Mouse (Mus musculus) embryonic facial prominence, embryonic 13.5 days (tissue): ENCODE results near the gene Lin52. TPM values are rescaled to one million over a fixed set of nuclear protein-coding genes. Genes with fewer than 3 reads are reported as not detected.

Experiments used
- ATAC-seq: fragments of 200-750 bp; cut with Nextera tagmentation; 2 replicates; pipeline ENCODE4 v1.8.0; 2017; ENCODE audit warnings: low read depth; ENCODE audit not compliant: insufficient number of reproducible peaks, insufficient read depth, low FRiP score, low TSS enrichment
- H3K27ac ChIP-seq: fragments of 300-500 bp; sonication (generic); 2 replicates; pipeline ENCODE4 v1.5.1; 2015; ENCODE audit warnings: moderate library complexity, mild to moderate bottlenecking, inconsistent platforms
- H3K27me3 ChIP-seq: fragments of 300-500 bp; sonication (generic); 2 replicates; pipeline ENCODE4 v1.6.1; 2015; ENCODE audit warnings: mild to moderate bottlenecking, inconsistent platforms
- H3K36me3 ChIP-seq: fragments of 300-500 bp; sonication (generic); 2 replicates; pipeline ENCODE4 v1.6.1; 2015; ENCODE audit warnings: mild to moderate bottlenecking, inconsistent platforms
- H3K4me1 ChIP-seq: fragments of 300-500 bp; sonication (generic); 2 replicates; pipeline ENCODE4 v1.6.1; 2015; ENCODE audit warnings: inconsistent platforms
- H3K4me2 ChIP-seq: fragments of 300-500 bp; sonication (generic); 2 replicates; pipeline ENCODE4 v1.6.1; 2015; ENCODE audit warnings: moderate library complexity, mild to moderate bottlenecking, inconsistent platforms
- H3K4me3 ChIP-seq: fragments of 300-500 bp; sonication (generic); 2 replicates; pipeline ENCODE4 v1.5.1; 2015; ENCODE audit warnings: mild to moderate bottlenecking, inconsistent platforms
- H3K9ac ChIP-seq: fragments of 300-500 bp; sonication (generic); 2 replicates; pipeline ENCODE4 v1.6.1; 2015; ENCODE audit warnings: mild to moderate bottlenecking, inconsistent platforms
- H3K9me3 ChIP-seq: fragments of 300-500 bp; sonication (generic); 2 replicates; pipeline ENCODE4 v1.6.1; 2016; ENCODE audit warnings: inconsistent platforms
- WGBS: fragments of 180-500 bp; shearing (Covaris S2); methylation state at CpG from one replicate; pipeline ENCODE4 v1.1.7; 2015; ENCODE audit warnings: mixed read lengths; 5-methylcytosine and 5-hydroxymethylcytosine counted together
- polyA plus RNA-seq: library from polyadenylated mRNA; unstranded; fragments of >200 nt; fragmentation: Nextera tagmentation; extraction: Ambion mirVana; gene quantifications from 2 replicates; pipeline ENCODE4 v1.2.1, GENCODE M21; 2015

The Lin52 gene
- polyA plus RNA-seq, 1 experiment from 2014 or later, result 25.7 TPM

- no peak overlapping the region for H3K4me3 ChIP-seq
- no peak for ATAC-seq
- H3K4me2 ChIP-seq, result no peak overlapping the region
- H3K27me3 ChIP-seq, result no peaks in the 10 kb centered on the region
- no peaks in the 10 kb centered on the region for H3K4me1 ChIP-seq
- no peaks in the 10 kb centered on the region for H3K9me3 ChIP-seq
- H3K36me3 ChIP-seq, result peaks cover 25% of the 10 kb centered on the region; the same call in 1 of the 2 replicates
- no peak overlapping the region for H3K27ac ChIP-seq
- no peak overlapping the region for H3K9ac ChIP-seq
- WGBS, result 92% methylated on average over 7 of the region's 7 CpGs
Observed at GRCm38 (mm10) chr12:84478937-84479336, 27.7 kb downstream of the Lin52 start.

- no peak for ATAC-seq
- 45% methylated on average over 2 of the region's 2 CpGs for WGBS
- Histone ChIP-seq H3K27me3 (no peaks in the 10 kb centered on the region), H3K9me3 (no peaks in the 10 kb centered on the region), H3K4me1 (no peaks in the 10 kb centered on the region), H3K4me3 (no peak overlapping the region), H3K27ac (no peak overlapping the region), H3K36me3 (peaks cover 15% of the 10 kb centered on the region; the same call in 1 of the 2 replicates), H3K9ac (no peak overlapping the region), H3K4me2 (no peak overlapping the region)
Observed at GRCm38 (mm10) chr12:84481251-84481650, 30.0 kb downstream of the Lin52 start.

GRCm38 (mm10) chr12:84482778-84483585, 31.8 kb downstream of the Lin52 start:
- no peak for ATAC-seq
- Histone ChIP-seq H3K4me2 (no peak overlapping the region), H3K27me3 (no peaks in the 10 kb centered on the region), H3K36me3 (peaks cover 14% of the 10 kb centered on the region; the same call in 1 of the 2 replicates), H3K9me3 (no peaks in the 10 kb centered on the region), H3K27ac (no peak overlapping the region), H3K4me1 (0 out of 2 replicates have a peak, but pooled peaks cover 5% of the 10 kb centered on the region), H3K4me3 (no peak overlapping the region), H3K9ac (no peak overlapping the region)
- WGBS, result 89% methylated on average over 14 of the region's 14 CpGs

- Histone ChIP-seq H3K27me3 (no peaks in the 10 kb centered on the region), H3K4me1 (0 out of 2 replicates have a peak, but pooled peaks cover 5% of the 10 kb centered on the region), H3K27ac (no peak overlapping the region), H3K9ac (no peak overlapping the region), H3K4me2 (no peak overlapping the region), H3K9me3 (no peaks in the 10 kb centered on the region), H3K4me3 (no peak overlapping the region), H3K36me3 (peaks cover 7% of the 10 kb centered on the region; the same call in 1 of the 2 replicates)
- WGBS, result 46% methylated on average over 8 of the region's 8 CpGs
- ATAC-seq, result no peak
Observed at GRCm38 (mm10) chr12:84487324-84488056, 36.3 kb downstream of the Lin52 start.

DNA sequence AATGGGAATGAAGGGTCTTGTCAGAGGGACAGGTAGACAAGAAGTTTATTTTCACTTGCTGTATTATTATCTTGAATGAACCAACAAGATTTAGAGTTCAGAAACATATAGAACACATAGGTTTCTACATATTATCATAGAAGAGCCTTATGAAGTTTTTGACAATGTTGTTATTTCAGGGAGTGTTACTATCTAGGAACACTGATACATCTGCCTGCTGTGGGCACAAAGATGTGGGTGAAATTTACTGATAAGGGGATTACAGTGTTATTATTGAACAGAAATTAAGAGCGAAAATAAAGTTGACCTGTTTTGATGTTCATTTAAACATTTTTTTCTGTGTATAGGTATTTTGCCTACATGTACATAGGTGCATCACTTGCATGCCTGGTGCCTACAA, 45.6 kb downstream of the Lin52 start:
- Histone ChIP-seq H3K4me2 (no peak overlapping the region), H3K4me3 (no peak overlapping the region), H3K36me3 (0 out of 2 replicates have a peak, but pooled peaks cover 3% of the 10 kb centered on the region), H3K27ac (no peak overlapping the region), H3K9ac (no peak overlapping the region), H3K4me1 (peaks cover 10% of the 10 kb centered on the region; the same call in 1 of the 2 replicates), H3K27me3 (no peaks in the 10 kb centered on the region), H3K9me3 (no peaks in the 10 kb centered on the region)
- ATAC-seq, result no peak
- WGBS, result 97% methylated on average over 1 of the region's 1 CpGs

GRCm38 (mm10) chr12:84500528-84501263, 49.5 kb downstream of the Lin52 start:
- 50% methylated on average over 8 of the region's 8 CpGs for WGBS
- Histone ChIP-seq H3K36me3 (no peaks in the 10 kb centered on the region), H3K27ac (no peak overlapping the region), H3K9me3 (no peaks in the 10 kb centered on the region), H3K9ac (no peak overlapping the region), H3K4me3 (no peak overlapping the region), H3K4me1 (peaks cover 10% of the 10 kb centered on the region; the same call in 1 of the 2 replicates), H3K4me2 (no peak overlapping the region), H3K27me3 (no peaks in the 10 kb centered on the region)
- no peak for ATAC-seq

DNA sequence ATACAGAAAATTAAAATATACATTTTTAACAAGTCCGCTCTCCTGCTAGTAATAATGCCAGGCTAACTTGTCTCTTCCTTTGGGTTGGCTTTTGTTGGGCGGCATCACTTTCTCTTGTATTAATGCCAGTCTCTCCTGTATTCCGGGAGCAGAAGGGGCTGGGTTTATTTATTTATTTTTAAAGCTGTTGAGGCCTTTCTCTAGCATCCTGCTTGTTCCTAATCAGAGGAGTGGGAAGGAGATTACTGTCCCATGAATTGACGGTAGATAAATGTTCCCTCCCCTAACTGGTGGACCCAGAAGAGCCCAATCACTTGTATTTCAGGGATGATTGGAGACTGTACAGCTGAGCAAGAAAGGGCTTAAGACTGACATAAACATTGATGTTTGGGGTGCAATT, 50.1 kb downstream of the Lin52 start:
- H3K4me2 ChIP-seq, result no peak overlapping the region
- H3K9ac ChIP-seq, result no peak overlapping the region
- H3K36me3 ChIP-seq, result no peaks in the 10 kb centered on the region
- peaks cover 10% of the 10 kb centered on the region; the same call in 1 of the 2 replicates for H3K4me1 ChIP-seq
- H3K9me3 ChIP-seq, result no peaks in the 10 kb centered on the region
- ATAC-seq, result no peak
- no peak overlapping the region for H3K27ac ChIP-seq
- 77% methylated on average over 4 of the region's 4 CpGs for WGBS
- no peak overlapping the region for H3K4me3 ChIP-seq
- H3K27me3 ChIP-seq, result no peaks in the 10 kb centered on the region

DNA sequence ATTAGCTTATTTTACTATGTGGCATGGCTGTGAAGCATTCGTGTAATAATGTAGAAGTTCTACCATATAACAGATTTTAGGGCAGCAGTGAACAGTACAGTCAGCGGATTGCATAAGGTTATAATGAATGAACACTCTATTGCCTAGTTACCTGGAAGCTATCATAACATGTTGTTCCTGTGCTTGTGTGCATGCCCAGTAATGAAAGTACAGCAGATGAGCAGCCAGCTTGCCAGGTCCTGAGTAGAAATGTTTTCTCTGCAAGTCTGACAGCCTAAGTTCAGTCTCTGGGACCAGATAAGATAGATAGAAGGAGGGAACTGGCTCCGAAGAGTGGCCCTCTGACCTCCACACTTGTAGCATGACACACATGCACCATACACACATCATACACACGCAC, 55.6 kb downstream of the Lin52 start:
- H3K9me3 ChIP-seq, result no peaks in the 10 kb centered on the region
- 93% methylated on average over 4 of the region's 4 CpGs for WGBS
- H3K4me2 ChIP-seq, result no peak overlapping the region
- ATAC-seq, result no peak
- no peak overlapping the region for H3K9ac ChIP-seq
- no peaks in the 10 kb centered on the region for H3K36me3 ChIP-seq
- H3K27me3 ChIP-seq, result no peaks in the 10 kb centered on the region
- H3K4me1 ChIP-seq, result no peaks in the 10 kb centered on the region
- H3K27ac ChIP-seq, result no peak overlapping the region
- H3K4me3 ChIP-seq, result no peak overlapping the region

- Histone ChIP-seq H3K4me1 (no peaks in the 10 kb centered on the region), H3K27ac (no peak overlapping the region), H3K36me3 (0 out of 2 replicates have a peak, but pooled peaks cover 8% of the 10 kb centered on the region), H3K4me3 (no peak overlapping the region), H3K9me3 (no peaks in the 10 kb centered on the region), H3K4me2 (no peak overlapping the region), H3K9ac (no peak overlapping the region), H3K27me3 (no peaks in the 10 kb centered on the region)
- ATAC-seq, result no peak
- WGBS, result 57% methylated on average over 3 of the region's 3 CpGs
Observed at GRCm38 (mm10) chr12:84512016-84512415, 60.8 kb downstream of the Lin52 start.

- Histone ChIP-seq H3K9me3 (no peaks in the 10 kb centered on the region), H3K27ac (no peak overlapping the region), H3K27me3 (no peaks in the 10 kb centered on the region), H3K4me2 (no peak overlapping the region), H3K36me3 (0 out of 2 replicates have a peak, but pooled peaks cover 8% of the 10 kb centered on the region), H3K9ac (no peak overlapping the region), H3K4me3 (no peak overlapping the region), H3K4me1 (no peaks in the 10 kb centered on the region)
- ATAC-seq, result no peak
- WGBS, result 76% methylated on average over 4 of the region's 4 CpGs
Observed at GRCm38 (mm10) chr12:84515486-84515885, 64.3 kb downstream of the Lin52 start.

DNA sequence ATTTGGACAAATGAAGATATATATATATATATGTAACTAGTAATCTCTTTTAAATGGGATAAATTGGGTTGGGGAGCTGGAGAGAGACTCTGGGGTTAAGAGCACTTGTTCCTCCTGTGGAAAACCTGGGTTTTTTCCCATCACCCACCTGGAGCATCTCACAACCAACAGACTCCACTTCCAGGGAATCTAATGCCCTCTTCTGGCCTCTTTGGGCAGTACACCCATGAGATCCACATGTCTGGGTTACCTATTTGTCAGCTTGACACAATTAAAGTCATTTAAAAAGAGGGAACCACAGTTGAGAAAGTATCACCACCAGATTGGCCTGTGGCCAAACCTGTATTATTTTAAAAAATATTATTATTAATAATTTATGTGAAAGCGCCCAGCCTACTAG, 65.4 kb downstream of the Lin52 start:
- Histone ChIP-seq H3K36me3 (0 out of 2 replicates have a peak, but pooled peaks cover 8% of the 10 kb centered on the region), H3K4me2 (no peak overlapping the region), H3K4me1 (no peaks in the 10 kb centered on the region), H3K9ac (no peak overlapping the region), H3K9me3 (no peaks in the 10 kb centered on the region), H3K4me3 (no peak overlapping the region), H3K27ac (no peak overlapping the region), H3K27me3 (no peaks in the 10 kb centered on the region)
- 97% methylated on average over 1 of the region's 1 CpGs for WGBS
- ATAC-seq, result no peak
